Mouse (Mus musculus): ENCODE results near the gene Astn2. TPM values are rescaled to one million over a fixed set of nuclear protein-coding genes. Genes with fewer than 3 reads are reported as not detected.

Astn2 gene
- total and polyA plus RNA-seq, 3 experiments = not detected

GRCm38 (mm10) chr4:66310315-66311020, 93.9 kb downstream of the Astn2 start:
- no peak overlapping the region for H3K4me3 ChIP-seq (ENCODE audit: control insufficient read depth in 1 of 2, insufficient read depth in 1 of 2, low read depth in 2 of 2, low read length in 2 of 2)
- H3K4me1 ChIP-seq (ENCODE audit: control insufficient read depth in 1 of 2, insufficient read depth in 2 of 2, low read length in 2 of 2) = no peaks in the 10 kb centered on the region
- H3K27ac ChIP-seq (ENCODE audit: control insufficient read depth, low read depth, low read length) = no peak overlapping the region
- H3K9ac ChIP-seq (ENCODE audit: control insufficient read depth, low read depth, low read length, poor library complexity, severe bottlenecking) = no peak overlapping the region
- no peaks in the 10 kb centered on the region for H3K36me3 ChIP-seq (ENCODE audit: control insufficient read depth in 1 of 2, insufficient read depth in 2 of 2, low read length in 2 of 2)
- no peak for TF ChIP-seq RAD21 (IDR thresholded peaks at IDR 0.05; ENCODE audit: low read depth, low read length)
- TF ChIP-seq JUND (IDR thresholded peaks at IDR 0.05; ENCODE audit: low read depth, low read length) = no peak
- TF ChIP-seq ETS1 (IDR thresholded peaks at IDR 0.05; ENCODE audit: low read depth, low read length) = no peak
- TF ChIP-seq NRF1 (IDR thresholded peaks at IDR 0.05; ENCODE audit: insufficient read depth, low read depth, low read length, poor library complexity, severe bottlenecking) = no peak
- TF ChIP-seq ZC3H11A (IDR thresholded peaks at IDR 0.05; ENCODE audit: low read depth, low read length) = no peak
- no peak for TF ChIP-seq GABPA (IDR thresholded peaks at IDR 0.05; ENCODE audit: low read depth, low read length)
- no peak for TF ChIP-seq MYB (IDR thresholded peaks at IDR 0.05; ENCODE audit: low read depth, low read length)
- H3K79me2 ChIP-seq (ENCODE audit: control insufficient read depth, insufficient read depth, low read length, poor library complexity) = no peaks in the 10 kb centered on the region
- DNase-seq (ENCODE audit: low read depth, low spot score) = no peak
- no peaks in the 10 kb centered on the region for H3K9me3 ChIP-seq (replicated peaks; ENCODE audit: insufficient read depth, low read length)
- no peaks in the 10 kb centered on the region for H3K27me3 ChIP-seq (ENCODE audit: control insufficient read depth in 1 of 2, insufficient read depth in 2 of 2, low read length in 2 of 2)

- no peaks in the 10 kb centered on the region for H3K4me1 ChIP-seq (ENCODE audit: control insufficient read depth in 1 of 2, insufficient read depth in 2 of 2, low read length in 2 of 2)
- no peak for DNase-seq (ENCODE audit: low read depth, low spot score)
- TF ChIP-seq POLR2AphosphoS2 (IDR thresholded peaks at IDR 0.05; ENCODE audit: low read length) (no peak), ZMIZ1 (IDR thresholded peaks at IDR 0.05; ENCODE audit: low read depth, low read length) (no peak), CTCF (IDR thresholded peaks at IDR 0.05 in 2 of 3, conservative IDR thresholded peaks at IDR 0.05 in 1 of 3; ENCODE audit: control insufficient read depth in 1 of 3, insufficient read depth in 1 of 3, low read depth in 2 of 3, low read length in 3 of 3, poor library complexity in 1 of 3, severe bottlenecking in 1 of 3) (no peak), RCOR1 (IDR thresholded peaks at IDR 0.05; ENCODE audit: low read depth, low read length) (no peak), BHLHE40 (IDR thresholded peaks at IDR 0.05; ENCODE audit: borderline replicate concordance, low read depth, low read length) (no peak), ETS1 (IDR thresholded peaks at IDR 0.05; ENCODE audit: low read depth, low read length) (no peak), SIN3A (IDR thresholded peaks at IDR 0.05; ENCODE audit: low read length) (no peak), MAX (IDR thresholded peaks at IDR 0.05; ENCODE audit: low read length) (no peak), MAZ (IDR thresholded peaks at IDR 0.05; ENCODE audit: low read depth, low read length) (no peak), KAT2A (conservative IDR thresholded peaks at IDR 0.05; ENCODE audit: low read depth, low read length) (no peak), ZC3H11A (IDR thresholded peaks at IDR 0.05; ENCODE audit: low read depth, low read length) (no peak)
Measured at GRCm38 (mm10) chr4:66306377-66306776, 98.0 kb downstream of the Astn2 start.

More at GRCm38 (mm10) chr4:66306377-66306776, 98.0 kb downstream of the Astn2 start:
- Histone ChIP-seq H3K79me2 (ENCODE audit: control insufficient read depth, insufficient read depth, low read length, poor library complexity) (no peaks in the 10 kb centered on the region), H3K9me3 (replicated peaks; ENCODE audit: insufficient read depth, low read length) (no peaks in the 10 kb centered on the region), H3K36me3 (ENCODE audit: control insufficient read depth in 1 of 2, insufficient read depth in 2 of 2, low read length in 2 of 2) (no peaks in the 10 kb centered on the region), H3K4me3 (ENCODE audit: control insufficient read depth in 1 of 2, insufficient read depth in 1 of 2, low read depth in 2 of 2, low read length in 2 of 2) (no peak overlapping the region), H3K27ac (ENCODE audit: control insufficient read depth, low read depth, low read length) (no peak overlapping the region), H3K27me3 (ENCODE audit: control insufficient read depth in 1 of 2, insufficient read depth in 2 of 2, low read length in 2 of 2) (no peaks in the 10 kb centered on the region), H3K9ac (ENCODE audit: control insufficient read depth, low read depth, low read length, poor library complexity, severe bottlenecking) (no peak overlapping the region)

All from MEL (cell line).